20 mouse cellular contexts compared by ENCODE assay signal in the genomic region with DNA sequence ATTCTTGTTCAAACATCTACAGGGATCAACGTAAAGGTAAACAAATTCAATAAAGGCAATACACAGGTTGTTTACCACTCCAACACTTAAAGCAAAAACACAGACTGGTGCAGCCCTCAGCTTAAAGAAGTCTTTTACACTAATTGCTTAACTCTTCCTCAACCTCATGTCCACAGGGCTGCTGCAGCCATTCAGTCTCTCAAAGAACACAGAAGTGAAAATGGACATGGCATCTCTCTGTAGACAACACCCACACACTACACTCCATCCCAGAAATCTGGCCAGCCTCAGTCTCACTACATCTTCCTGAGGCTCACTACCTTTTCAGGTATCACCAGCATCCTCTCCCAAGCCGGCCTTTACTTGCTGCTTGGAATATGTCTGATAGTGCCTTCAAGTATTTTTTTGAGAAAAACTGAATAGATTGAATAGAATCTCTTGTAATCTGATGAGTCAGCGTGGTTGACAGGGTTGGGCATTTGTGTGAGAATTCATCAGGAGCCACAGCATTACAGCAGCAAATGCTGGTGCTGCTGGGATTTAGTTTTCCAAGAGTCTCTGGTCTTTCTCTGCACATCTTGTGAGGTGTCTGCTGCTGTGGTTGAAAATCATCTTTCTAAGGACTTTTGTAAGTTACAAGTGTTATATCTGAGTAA. TPM values are rescaled to one million over a fixed set of nuclear protein-coding genes. Genes with fewer than 3 reads are reported as not detected.
A peak's percentile ranks its signal among the peaks of the same experiment; 100 is the strongest.
DNase-seq lines count a peak whose midpoint lies in the region; ATAC-seq and TF ChIP-seq lines count a peak whose summit lies in the region.
"Had no signal": no experiment of that assay in that cellular context is flagged by ENCODE, and none has a peak within 500 bp of the region (broad histone marks: within the 10 kb centered on the region; RNA-seq: fewer than 3 reads in every experiment).

No protein-coding gene starts in this region.

- peak; percentile 77 for ATAC-seq in granulocyte monocyte progenitor cell, adult 5-6 weeks (replicated peaks; ENCODE audit: poor library complexity, severe bottlenecking)
- ATAC-seq: activated CD4-positive, CD25-positive, alpha-beta regulatory T cell, adult 4 months; forebrain, embryonic 16.5 days; hindbrain, embryonic 16.5 days; inflammation-experienced regulatory T-cells, adult 6 months had no signal

- in situ Hi-C loops in ES-E14 (cut with MboI; ENCODE audit: low sequenced_read_pairs in 2 of 2, unreplicated experiment in 2 of 2): no loop called here

- no peak overlapping the region for H3K9ac ChIP-seq in ES-E14 (ENCODE audit: insufficient read depth, low read depth, low read length, poor library complexity, severe bottlenecking)
- H3K9ac ChIP-seq: embryonic facial prominence, embryonic 12.5 days; forebrain, embryonic 12.5 days; heart, embryonic 13.5 days had no signal

- H3K9me3 ChIP-seq in ES-E14 (ENCODE audit: control insufficient read depth, insufficient read depth, low read depth, low read length): no peaks in the 10 kb centered on the region
- H3K9me3 ChIP-seq: embryonic facial prominence, embryonic 12.5 days; forebrain, embryonic 12.5 days; G1E; heart, embryonic 13.5 days had no signal

- H3K36me3 ChIP-seq in ES-E14 (ENCODE audit: control insufficient read depth, insufficient read depth, low read length, poor library complexity, severe bottlenecking): no peaks in the 10 kb centered on the region
- H3K36me3 ChIP-seq: embryonic facial prominence, embryonic 12.5 days; forebrain, embryonic 12.5 days; heart, embryonic 13.5 days had no signal

- H3K27ac ChIP-seq in ES-E14 (ENCODE audit: insufficient read depth, low read depth, low read length, poor library complexity, severe bottlenecking): no peak overlapping the region
- H3K27ac ChIP-seq: embryonic facial prominence, embryonic 12.5 days; forebrain, embryonic 12.5 days; heart, embryonic 13.5 days had no signal

- DNase-seq in 416B (ENCODE audit: low read depth) (peak; percentile 15), ES-E14 (ENCODE audit: low read depth, low spot score) (no peak)
- no peak for DNase-seq in thymus, adult 18-20 months
- no peak for DNase-seq in gastrocnemius, adult 8-10 months (ENCODE audit: low spot score in 2 of 2)
- DNase-seq in B cell, adult 2 months: no peak
- DNase-seq: adrenal gland, postnatal 14 days; cerebellum, adult 11-12 months; cerebellum, adult 9-10 months; cerebellum, postnatal 25 days; gastrocnemius, postnatal 14 days; heart, postnatal 36 days had no signal

- no peak overlapping the region for H3K4me3 ChIP-seq in ES-E14 (ENCODE audit: insufficient read depth in 1 of 2, low read depth in 1 of 2, low read length in 2 of 2, poor library complexity in 1 of 2, severe bottlenecking in 1 of 2)
- H3K4me3 ChIP-seq: embryonic facial prominence, embryonic 12.5 days; forebrain, embryonic 12.5 days; heart, embryonic 13.5 days had no signal

- H3K4me1 ChIP-seq in ES-E14 (ENCODE audit: control insufficient read depth in 2 of 2, insufficient read depth in 2 of 2, low read length in 2 of 2, poor library complexity in 1 of 2): no peaks in the 10 kb centered on the region
- H3K4me1 ChIP-seq: embryonic facial prominence, embryonic 12.5 days; forebrain, embryonic 12.5 days had no signal

TF ChIP-seq in ES-E14, 5 proteins besides CTCF, POLR2A, EP300 and RAD21:
- TF ChIP-seq CHD2 (IDR thresholded peaks at IDR 0.05; ENCODE audit: low read depth, low read length) (no peak), MAFK (IDR thresholded peaks at IDR 0.05; ENCODE audit: insufficient read depth, low read depth, low read length) (0 out of 2 replicates have a peak, but pooled peaks have one; percentile 42)

RNA-seq across cellular contexts. Expression of a gene that starts 32.6 kb away (rescaled TPM):
- total RNA-seq in ES-E14 (2012; rRNA removed): 13.3 and 14.6 TPM in 2 replicates
- total RNA-seq in granulocyte monocyte progenitor cell, adult 5-6 weeks (2014; fragmentation: Nextera tagmentation): 2.8 and 3.0 TPM in 2 replicates
- total RNA-seq in granulocyte monocyte progenitor cell, adult 5-6 weeks (2017): 3.9 and 4.0 TPM in 2 replicates
- 1 to 10 TPM in 2 of 4 experiments, under 1 TPM in 2; 0.70 to 1.7 (median 1.3) TPM for total RNA-seq in gastrocnemius, adult 8-10 months (2022)
